Mouse (Mus musculus): Measurements from ENCODE around the gene Dner.

Gene Dner

GRCm38 (mm10) chr1:84622978-84623554 lies 73.0 kb downstream of the Dner start:
- DNase-seq = peak; percentile 50

GRCm38 (mm10) chr1:84621308-84621707 lies 74.7 kb downstream of the Dner start:
- peak; percentile 61 for DNase-seq

GRCm38 (mm10) chr1:84619131-84619760 lies 76.8 kb downstream of the Dner start:
- peak; percentile 8 for DNase-seq

DNA sequence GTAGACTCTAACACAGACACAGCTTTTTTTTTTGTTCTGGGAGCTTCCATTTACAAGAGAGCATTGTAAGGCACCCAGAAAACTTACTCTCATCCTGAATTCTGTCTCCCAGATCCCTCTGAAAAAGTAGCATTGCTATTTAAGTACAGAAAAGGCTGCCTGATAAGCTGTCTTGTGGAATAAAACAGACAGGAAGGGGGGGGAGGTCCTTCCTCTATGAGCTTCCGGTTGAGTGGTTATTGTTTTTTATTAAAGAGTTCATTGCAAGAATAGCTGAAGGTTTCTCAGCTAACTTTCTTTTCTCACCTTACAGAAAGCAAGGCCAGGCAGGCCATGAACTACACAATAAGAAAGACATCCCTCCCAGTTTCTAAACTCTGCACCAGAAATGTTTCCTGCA lies 77.9 kb downstream of the Dner start:
- no peak for DNase-seq

DNA sequence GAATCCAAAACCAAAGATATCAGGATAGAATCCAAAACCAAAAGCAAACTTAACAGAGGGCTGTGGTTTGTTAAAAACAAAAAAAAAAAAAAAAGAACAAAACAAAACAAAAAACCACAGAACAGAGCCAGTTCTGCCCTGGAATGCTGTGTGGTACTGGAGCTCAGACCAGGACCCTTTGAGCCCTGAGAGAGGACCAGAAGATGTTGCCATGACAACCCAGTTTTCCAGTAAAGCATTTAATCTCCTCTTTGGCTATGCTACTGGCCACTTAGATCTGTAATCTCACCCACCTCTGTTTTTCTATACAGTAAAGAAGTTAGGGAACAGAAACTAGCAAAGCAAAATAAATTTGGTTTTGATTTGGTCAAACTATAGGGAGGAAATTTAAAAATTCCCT lies 79.9 kb downstream of the Dner start:
- DNase-seq = peak; percentile 16

DNA sequence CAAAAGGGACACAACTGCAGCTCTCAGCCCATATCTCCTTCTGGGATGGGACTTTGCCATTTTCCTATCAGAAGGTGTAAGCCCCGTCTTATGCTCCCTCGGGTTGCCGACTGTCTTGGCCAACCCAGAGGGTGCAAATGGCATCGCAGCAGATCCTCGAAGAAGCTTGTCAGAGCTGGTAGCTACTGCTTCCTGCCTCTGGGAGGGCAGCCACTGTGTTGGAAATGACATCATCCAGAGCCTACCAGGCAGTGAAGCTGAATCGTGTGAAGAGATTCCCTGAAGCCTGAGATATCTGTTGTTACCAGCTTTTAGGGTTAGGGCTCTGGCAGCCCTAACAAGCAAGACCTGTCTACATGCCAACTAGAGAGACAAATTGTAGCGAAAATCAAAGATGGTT lies 81.4 kb downstream of the Dner start:
- DNase-seq = no peak

- DNase-seq = peak; percentile 42
Measured at GRCm38 (mm10) chr1:84613119-84613518, 82.9 kb downstream of the Dner start.

DNA sequence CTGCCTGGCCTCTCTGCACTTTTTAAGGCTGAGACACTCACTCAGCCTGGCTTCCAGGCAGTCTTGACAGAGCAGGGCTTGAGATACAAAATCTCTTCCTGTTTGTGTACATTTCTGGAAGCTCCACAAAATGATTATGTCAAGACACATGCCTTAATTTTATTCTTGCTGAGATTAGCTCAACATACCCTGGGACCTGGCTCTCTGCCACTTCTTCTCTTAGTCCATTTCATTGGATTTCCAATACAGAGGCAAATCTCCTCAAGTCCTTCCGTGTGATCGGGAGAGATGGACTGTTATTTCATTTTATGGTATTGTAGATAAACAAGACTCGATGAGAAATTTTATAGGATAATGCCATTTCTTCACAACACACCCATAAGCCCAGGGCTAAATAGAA lies 84.7 kb downstream of the Dner start:
- DNase-seq = no peak

DNA sequence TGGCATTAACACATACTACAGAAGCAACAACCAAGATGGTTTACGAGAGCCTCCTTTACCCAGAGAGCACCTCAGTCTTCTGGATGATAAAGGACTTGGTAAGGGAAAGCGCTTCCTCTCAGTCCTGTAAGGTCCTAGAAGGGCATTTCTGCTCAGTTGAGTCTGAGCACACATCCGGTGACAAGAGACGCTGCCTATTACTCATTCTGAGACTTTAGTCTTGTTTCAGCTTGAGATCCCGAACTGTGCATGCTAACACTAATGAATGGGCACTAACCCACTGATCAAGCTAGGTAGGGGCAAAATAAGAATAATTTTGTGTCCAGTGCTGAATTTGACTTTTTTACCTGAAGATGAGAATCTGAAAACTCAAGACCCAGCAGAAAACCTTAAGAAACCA lies 97.0 kb downstream of the Dner start:
- DNase-seq = no peak

DNA sequence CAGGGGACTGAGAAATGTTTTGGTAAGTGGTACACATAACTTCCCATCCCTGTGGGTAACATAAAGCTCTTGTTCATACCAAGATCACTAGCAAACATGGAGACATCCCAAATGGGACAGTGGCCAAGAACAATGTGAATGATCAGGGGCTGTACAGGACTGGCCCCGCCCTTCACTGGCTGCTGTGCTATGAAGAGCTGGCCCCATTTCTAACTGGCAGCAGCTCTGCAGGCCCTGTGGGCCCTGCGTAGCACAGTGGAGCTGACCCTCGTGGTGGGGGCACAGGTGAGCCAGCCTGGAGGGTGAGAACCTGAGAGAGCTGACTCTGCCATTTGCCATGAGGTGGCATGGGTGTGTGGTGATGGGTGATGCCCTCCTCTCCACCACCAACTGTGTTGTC lies 100.0 kb downstream of the Dner start:
- DNase-seq = no peak

- no peak for DNase-seq
Measured at GRCm38 (mm10) chr1:84592394-84592793, 103.6 kb downstream of the Dner start.

GRCm38 (mm10) chr1:84590534-84590933 lies 105.5 kb downstream of the Dner start:
- no peak for DNase-seq

- DNase-seq = peak; percentile 49
Measured at GRCm38 (mm10) chr1:84585434-84585833, 110.6 kb downstream of the Dner start.

- peak; percentile 66 for DNase-seq
Measured at GRCm38 (mm10) chr1:84581812-84582211, 114.2 kb downstream of the Dner start.

GRCm38 (mm10) chr1:84561841-84562240 lies 134.2 kb downstream of the Dner start:
- no peak for DNase-seq

- DNase-seq = no peak
Measured at GRCm38 (mm10) chr1:84561387-84561786, 134.6 kb downstream of the Dner start.

DNA sequence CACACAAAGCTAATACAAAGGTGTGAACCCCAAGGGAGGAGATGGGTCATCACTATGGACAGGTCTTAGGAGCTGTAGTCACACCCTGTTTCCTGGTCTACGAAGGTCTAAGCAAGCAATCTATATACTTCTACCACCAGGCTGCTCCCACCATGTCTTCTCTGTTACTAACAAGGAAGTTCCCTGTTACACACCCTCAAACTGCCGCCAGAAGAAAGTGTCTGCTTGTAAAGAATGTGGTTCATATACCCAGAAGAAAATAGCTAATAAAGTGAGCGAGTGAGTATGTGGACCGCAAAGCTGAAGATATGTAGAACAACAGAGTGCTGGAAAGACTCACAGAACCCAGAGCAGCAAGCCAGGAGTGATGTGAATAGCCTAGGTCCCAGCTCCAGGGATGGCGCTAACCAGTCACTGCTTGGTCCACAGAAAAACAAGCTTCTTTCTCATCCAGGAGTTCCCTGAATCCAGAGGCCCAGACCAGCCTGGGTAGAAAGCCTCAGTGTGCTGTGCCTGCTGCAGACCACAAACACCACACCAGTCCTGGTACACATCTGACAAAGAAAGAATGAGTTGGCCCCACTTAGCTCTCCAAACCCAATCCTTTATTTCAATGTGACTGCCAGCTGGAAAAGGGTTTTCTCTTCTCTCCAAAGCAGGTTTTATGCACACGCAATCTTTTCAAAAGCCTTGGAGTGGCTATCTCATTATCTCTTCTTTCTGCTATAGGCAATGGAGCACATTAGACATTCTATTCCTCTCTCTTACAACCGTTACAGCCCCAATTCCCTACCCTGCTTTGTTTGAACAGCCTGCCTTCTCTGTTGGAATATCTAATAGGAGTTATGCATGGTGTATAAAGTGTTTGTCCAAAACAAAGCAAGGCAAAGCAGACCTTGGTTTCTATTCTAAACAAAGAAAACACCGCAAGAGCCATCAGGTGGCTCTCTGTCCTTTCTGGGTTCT lies 139.2 kb downstream of the Dner start:
- no peak for DNase-seq

DNA sequence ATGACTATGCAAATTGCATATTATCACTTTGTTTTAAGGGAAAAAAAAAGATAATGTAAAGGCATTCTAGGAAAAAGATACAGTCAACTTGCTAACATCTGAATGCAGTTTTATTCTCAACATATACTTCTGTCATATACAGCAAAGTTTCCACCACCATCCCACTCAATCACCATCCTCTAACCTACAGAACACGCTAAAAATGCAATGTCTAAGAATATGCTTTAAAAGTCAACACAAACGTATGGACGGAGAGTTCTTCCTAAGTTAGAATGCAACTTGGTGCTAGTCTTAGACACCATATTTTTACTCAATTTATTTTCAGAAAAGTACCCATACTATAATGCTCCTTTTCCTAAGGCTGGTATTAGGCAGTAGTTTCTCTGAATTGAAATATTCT lies 144.0 kb downstream of the Dner start:
- no peak for DNase-seq

DNA sequence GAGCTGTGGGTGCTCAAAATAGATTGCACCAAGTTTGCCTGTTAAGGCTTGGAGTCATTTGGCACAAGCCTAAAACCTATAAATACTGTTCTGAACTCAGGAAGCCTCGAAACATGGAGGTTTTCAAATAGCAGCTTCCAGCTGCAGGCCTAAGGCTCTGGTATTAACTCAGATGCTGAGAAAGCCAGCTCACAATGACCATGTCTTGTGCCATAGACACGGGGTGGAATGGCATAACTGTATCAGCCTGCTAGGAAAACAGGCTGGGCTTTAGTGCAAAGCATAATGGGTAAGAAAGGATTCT lies 146.0 kb downstream of the Dner start:
- no peak for DNase-seq

DNA sequence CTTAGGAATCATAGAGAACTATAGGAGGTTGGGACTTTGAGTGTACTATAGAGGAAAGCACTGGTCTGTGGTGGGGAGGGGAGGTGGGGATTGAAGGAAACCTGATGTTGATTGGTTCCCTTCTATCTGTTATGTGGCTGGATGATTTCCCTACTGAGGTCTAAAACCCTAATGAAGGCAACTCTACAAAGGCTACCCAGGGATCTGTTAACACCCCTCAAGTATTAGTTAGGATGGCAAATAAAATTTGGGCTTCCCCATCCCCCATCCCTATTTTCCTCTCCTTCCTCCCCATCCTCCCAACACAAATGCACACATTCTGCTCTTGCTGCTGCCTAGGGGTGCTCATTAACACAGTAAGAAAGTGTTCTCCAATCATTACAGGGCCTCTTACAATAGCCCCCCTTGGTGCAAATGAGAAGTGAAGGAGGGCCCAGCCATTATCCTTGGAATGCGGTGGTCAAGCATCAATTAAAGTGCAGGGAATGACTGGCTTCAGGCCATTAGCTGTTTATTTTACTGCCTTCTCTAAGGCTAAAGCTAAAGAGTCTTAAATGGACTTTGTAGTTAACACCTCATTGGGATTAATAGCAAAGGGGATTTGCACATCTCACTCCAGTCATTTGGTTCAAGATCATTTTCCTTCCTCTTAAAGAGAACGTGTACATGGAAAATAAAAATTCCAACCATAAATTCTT lies 146.5 kb downstream of the Dner start:
- DNase-seq = peak; percentile 24

- DNase-seq = no peak
Measured at GRCm38 (mm10) chr1:84536069-84536468, 160.0 kb downstream of the Dner start.

GRCm38 (mm10) chr1:84525514-84525913 lies 170.5 kb downstream of the Dner start:
- no peak for DNase-seq

GRCm38 (mm10) chr1:84524413-84524812 lies 171.6 kb downstream of the Dner start:
- DNase-seq = no peak

- DNase-seq = no peak
Measured at GRCm38 (mm10) chr1:84522963-84523280, 173.1 kb downstream of the Dner start.
